Mouse (Mus musculus) limb, embryonic 11.5 days (tissue): ENCODE measurements at regions not wholly inside any gene's neighbourhood (a gene's known extent, or its start where the extent isn't known, plus 50 kb on each side); places are given as distances from the start of the nearest gene placed in this dataset.

Source experiments
- ATAC-seq: fragments of 200-750 bp; cut with Nextera tagmentation; 2 replicates; pipeline ENCODE4 v1.8.0; 2017; ENCODE audit warnings: low read depth; ENCODE audit not compliant: insufficient number of reproducible peaks, low FRiP score, low TSS enrichment
- DNase-seq: peaks from one replicate; pipeline ENCODE4 v3.0.0-alpha.2; 2015; ENCODE audit warnings: low spot score
- H3K27ac ChIP-seq: fragments of 300-500 bp; sonication (generic); replicated peaks from 2 replicates; pipeline ENCODE4 v1.5.1; 2014; ENCODE audit warnings: low read depth, mild to moderate bottlenecking, low read length
- H3K27me3 ChIP-seq: fragments of 300-500 bp; sonication (generic); 2 replicates; pipeline ENCODE4 v1.6.1; 2014; ENCODE audit warnings: mild to moderate bottlenecking, low read length, mixed read lengths; ENCODE audit not compliant: control insufficient read depth, insufficient read depth
- H3K36me3 ChIP-seq: fragments of 300-500 bp; sonication (generic); 2 replicates; pipeline ENCODE4 v1.6.1; 2014; ENCODE audit warnings: mild to moderate bottlenecking, low read length, moderate library complexity, mixed read lengths; ENCODE audit not compliant: control insufficient read depth, insufficient read depth
- H3K4me1 ChIP-seq: fragments of 300-500 bp; sonication (generic); 2 replicates; pipeline ENCODE4 v1.6.1; 2014; ENCODE audit warnings: low read length, mixed read lengths; ENCODE audit not compliant: control insufficient read depth, insufficient read depth
- H3K4me2 ChIP-seq: fragments of 300-500 bp; sonication (generic); 2 replicates; pipeline ENCODE4 v1.6.1; 2014; ENCODE audit warnings: low read depth, mild to moderate bottlenecking, moderate library complexity; ENCODE audit not compliant: severe bottlenecking
- H3K4me3 ChIP-seq: fragments of 300-500 bp; sonication (generic); 2 replicates; pipeline ENCODE4 v1.5.1; 2014; ENCODE audit warnings: low read depth, low read length
- H3K9ac ChIP-seq: fragments of 300-500 bp; sonication (generic); 2 replicates; pipeline ENCODE4 v1.6.1; 2014; ENCODE audit warnings: mild to moderate bottlenecking, low read length
- H3K9me3 ChIP-seq: fragments of 300-500 bp; sonication (generic); 2 replicates; pipeline ENCODE4 v1.6.1; 2016; ENCODE audit warnings: low read length; ENCODE audit not compliant: control insufficient read depth
- WGBS: fragments of 180-500 bp; shearing (Covaris S2); extraction: QIAGEN DNeasy Blood & Tissue Kit; methylation state at CpG from one replicate; pipeline ENCODE4 v1.1.7; 2014; 5-methylcytosine and 5-hydroxymethylcytosine counted together

DNA sequence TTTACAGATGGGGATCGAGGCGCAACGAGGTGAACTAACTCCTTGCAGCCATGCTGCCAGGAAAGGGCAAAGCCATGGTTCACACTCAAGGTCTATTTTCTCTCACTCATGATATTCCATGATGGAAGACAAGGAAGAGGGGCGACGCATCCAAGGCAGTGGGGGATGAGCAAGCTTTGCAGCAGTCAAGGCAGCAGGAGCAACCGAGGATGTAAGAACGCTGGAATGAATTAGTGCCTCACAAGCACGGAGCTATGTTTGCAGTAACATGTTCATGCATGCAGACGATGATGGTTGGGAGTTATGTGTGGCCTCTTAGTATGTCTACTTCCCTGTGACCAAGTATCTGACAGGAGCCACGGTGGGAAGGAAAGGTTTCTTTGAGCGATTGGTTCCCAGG, 156.8 kb upstream of the Agap1 start:
- Histone ChIP-seq H3K4me3 (no peak overlapping the region), H3K4me1 (no peaks in the 10 kb centered on the region), H3K4me2 (no peak overlapping the region), H3K27ac (no peak overlapping the region), H3K9me3 (no peaks in the 10 kb centered on the region), H3K36me3 (no peaks in the 10 kb centered on the region), H3K9ac (no peak overlapping the region), H3K27me3 (no peaks in the 10 kb centered on the region)
- 83% methylated on average over 11 of the region's 11 CpGs for WGBS
- no peak for ATAC-seq
- no peak for DNase-seq

DNA sequence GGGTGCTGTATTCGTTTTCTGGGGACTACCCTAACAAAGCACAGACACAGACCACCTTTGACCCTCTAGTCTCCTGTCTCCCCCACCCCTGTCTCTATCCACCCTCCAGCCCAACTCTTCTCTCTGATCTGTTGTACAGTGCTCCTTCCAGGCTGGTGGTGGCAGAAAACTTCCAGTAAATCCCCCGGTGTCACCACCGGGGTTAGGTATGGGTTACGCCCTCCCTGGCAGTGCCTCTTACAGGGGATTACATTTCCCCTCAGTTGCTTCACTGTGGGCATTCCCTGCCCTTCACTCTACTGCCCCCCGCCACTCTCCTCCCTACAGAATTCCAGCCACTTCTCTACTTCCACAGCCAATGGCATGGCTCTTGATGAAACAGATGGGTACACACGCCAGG, 153.5 kb upstream of the Agap1 start:
- no peak overlapping the region for H3K4me3 ChIP-seq
- H3K9me3 ChIP-seq, result no peaks in the 10 kb centered on the region; the same call in 1 of the 2 replicates
- no peaks in the 10 kb centered on the region for H3K27me3 ChIP-seq
- ATAC-seq, result no peak
- WGBS, result 93% methylated on average over 6 of the region's 6 CpGs
- no peak for DNase-seq
- no peak overlapping the region for H3K4me2 ChIP-seq
- H3K9ac ChIP-seq, result no peak overlapping the region
- H3K36me3 ChIP-seq, result no peaks in the 10 kb centered on the region
- H3K4me1 ChIP-seq, result no peaks in the 10 kb centered on the region
- H3K27ac ChIP-seq, result no peak overlapping the region

GRCm38 (mm10) chr1:89302368-89302951, 152.1 kb upstream of the Agap1 start:
- WGBS, result 69% methylated on average over 20 of the region's 20 CpGs
- H3K4me1 ChIP-seq, result no peaks in the 10 kb centered on the region
- ATAC-seq, result no peak
- H3K27me3 ChIP-seq, result no peaks in the 10 kb centered on the region
- H3K4me3 ChIP-seq, result no peak overlapping the region
- DNase-seq, result no peak
- no peaks in the 10 kb centered on the region; the same call in 1 of the 2 replicates for H3K9me3 ChIP-seq
- H3K27ac ChIP-seq, result no peak overlapping the region
- H3K9ac ChIP-seq, result no peak overlapping the region
- H3K4me2 ChIP-seq, result no peak overlapping the region
- no peaks in the 10 kb centered on the region for H3K36me3 ChIP-seq

DNA sequence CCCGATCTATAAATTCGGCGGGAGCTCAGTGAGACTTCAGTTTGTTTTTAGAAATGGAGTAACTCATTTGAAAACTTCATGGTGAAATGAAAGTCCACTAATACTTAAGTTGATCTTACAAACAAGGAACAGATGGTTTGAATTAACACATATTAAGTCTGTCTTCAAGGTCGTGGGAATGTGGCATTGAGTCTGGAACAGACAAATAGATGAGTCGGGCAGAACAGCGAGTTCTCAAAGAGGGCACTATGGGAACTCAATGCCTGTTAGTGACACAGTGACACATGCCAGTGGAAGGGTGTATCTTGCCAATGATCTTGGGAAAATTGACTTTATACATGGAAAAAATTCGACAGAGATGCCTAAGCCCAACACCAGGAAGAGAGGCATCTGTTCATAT, 149.4 kb upstream of the Agap1 start:
- H3K36me3 ChIP-seq, result no peaks in the 10 kb centered on the region
- H3K9ac ChIP-seq, result no peak overlapping the region
- no peaks in the 10 kb centered on the region for H3K4me1 ChIP-seq
- H3K4me2 ChIP-seq, result no peak overlapping the region
- no peak overlapping the region for H3K27ac ChIP-seq
- DNase-seq, result no peak
- no peak overlapping the region for H3K4me3 ChIP-seq
- WGBS, result 56% methylated on average over 7 of the region's 7 CpGs
- H3K9me3 ChIP-seq, result no peaks in the 10 kb centered on the region; the same call in 1 of the 2 replicates
- H3K27me3 ChIP-seq, result no peaks in the 10 kb centered on the region
- no peak for ATAC-seq

DNA sequence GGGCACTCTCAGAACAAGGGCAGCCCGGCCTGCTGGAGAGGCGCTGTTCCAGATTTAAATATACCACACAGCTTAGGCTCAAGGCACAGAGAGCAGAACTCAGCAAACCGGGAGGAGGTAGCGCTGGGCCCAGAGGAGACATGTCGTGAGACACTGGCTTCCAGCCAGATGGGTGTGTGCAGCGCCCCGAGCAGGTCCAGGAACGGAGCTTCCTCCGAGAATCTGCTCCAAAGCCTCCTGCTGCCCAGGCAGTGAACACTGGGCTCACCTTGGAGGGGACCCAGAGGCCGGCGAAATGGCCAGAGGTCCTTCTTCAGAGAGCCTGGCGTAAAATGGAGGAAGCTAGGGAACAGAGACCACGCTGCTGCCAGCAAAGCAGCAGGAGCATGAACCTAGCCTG, 145.8 kb upstream of the Agap1 start:
- Histone ChIP-seq H3K4me1 (no peaks in the 10 kb centered on the region), H3K9me3 (no peaks in the 10 kb centered on the region; the same call in 1 of the 2 replicates), H3K9ac (no peak overlapping the region), H3K4me3 (no peak overlapping the region), H3K36me3 (no peaks in the 10 kb centered on the region), H3K4me2 (no peak overlapping the region), H3K27ac (no peak overlapping the region), H3K27me3 (no peaks in the 10 kb centered on the region)
- WGBS, result 70% methylated on average over 13 of the region's 13 CpGs
- no peak for ATAC-seq
- DNase-seq, result no peak

DNA sequence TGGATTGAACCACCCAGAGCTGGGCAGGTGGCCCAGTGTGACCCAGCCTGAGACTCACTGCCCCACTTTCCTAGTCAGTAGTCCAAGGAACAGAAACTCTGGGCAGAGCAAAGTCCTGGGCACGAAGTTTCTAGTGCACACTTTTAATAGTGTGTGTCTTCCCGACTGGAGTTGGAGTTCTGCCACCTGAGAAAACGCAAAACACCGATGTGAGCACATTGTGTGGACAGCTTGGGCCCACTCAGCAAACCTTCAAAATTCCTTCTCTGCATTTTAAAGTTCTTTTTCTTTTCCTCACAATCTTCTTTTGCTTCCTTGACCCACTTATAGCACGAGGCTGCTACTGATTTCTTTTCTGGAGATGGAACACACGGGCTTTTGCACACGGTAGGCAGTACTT, 141.5 kb upstream of the Agap1 start:
- Histone ChIP-seq H3K4me3 (no peak overlapping the region), H3K36me3 (no peaks in the 10 kb centered on the region), H3K9me3 (no peaks in the 10 kb centered on the region), H3K4me1 (no peaks in the 10 kb centered on the region), H3K27me3 (no peaks in the 10 kb centered on the region), H3K4me2 (no peak overlapping the region), H3K9ac (no peak overlapping the region), H3K27ac (no peak overlapping the region)
- ATAC-seq, result no peak
- DNase-seq, result no peak
- 88% methylated on average over 7 of the region's 7 CpGs for WGBS

GRCm38 (mm10) chr1:89317897-89318296, 136.7 kb upstream of the Agap1 start:
- DNase-seq (no peak), ATAC-seq (no peak)
- Histone ChIP-seq H3K4me3 (no peak overlapping the region), H3K36me3 (no peaks in the 10 kb centered on the region), H3K9me3 (no peaks in the 10 kb centered on the region), H3K4me1 (no peaks in the 10 kb centered on the region), H3K4me2 (no peak overlapping the region), H3K27ac (no peak overlapping the region), H3K27me3 (no peaks in the 10 kb centered on the region), H3K9ac (no peak overlapping the region)
- 93% methylated on average over 4 of the region's 4 CpGs for WGBS

GRCm38 (mm10) chr1:89318663-89319062, 135.9 kb upstream of the Agap1 start:
- H3K27me3 ChIP-seq, result no peaks in the 10 kb centered on the region
- H3K4me3 ChIP-seq, result no peak overlapping the region
- no peak overlapping the region for H3K9ac ChIP-seq
- H3K9me3 ChIP-seq, result no peaks in the 10 kb centered on the region
- ATAC-seq, result no peak
- DNase-seq, result no peak
- WGBS, result 73% methylated on average over 4 of the region's 4 CpGs
- no peak overlapping the region for H3K27ac ChIP-seq
- no peaks in the 10 kb centered on the region for H3K4me1 ChIP-seq
- no peaks in the 10 kb centered on the region for H3K36me3 ChIP-seq
- no peak overlapping the region for H3K4me2 ChIP-seq

DNA sequence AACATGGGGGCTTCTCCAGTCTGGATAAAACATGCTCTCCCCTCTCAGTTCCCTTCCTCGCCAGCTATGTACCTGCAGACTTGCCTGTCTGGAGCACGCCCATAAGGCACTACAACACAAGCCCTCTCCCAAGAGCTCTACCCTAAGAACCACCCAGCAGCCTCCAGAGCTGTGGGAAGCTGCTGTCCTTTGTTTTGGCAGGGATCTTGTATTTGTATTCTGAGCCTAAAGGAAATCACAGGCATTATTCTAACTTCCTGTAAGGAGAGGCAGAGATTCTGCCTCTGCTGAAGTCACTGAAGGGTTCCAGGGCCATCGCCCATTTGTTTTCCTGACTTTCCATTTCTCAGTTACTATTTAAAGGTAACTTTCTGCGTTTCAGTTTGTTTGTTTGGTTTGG, 132.0 kb upstream of the Agap1 start:
- DNase-seq (no peak), ATAC-seq (no peak)
- Histone ChIP-seq H3K27me3 (no peaks in the 10 kb centered on the region), H3K4me3 (no peak overlapping the region), H3K27ac (no peak overlapping the region), H3K4me1 (no peaks in the 10 kb centered on the region), H3K4me2 (no peak overlapping the region), H3K36me3 (no peaks in the 10 kb centered on the region), H3K9ac (no peak overlapping the region), H3K9me3 (no peaks in the 10 kb centered on the region)
- 69% methylated on average over 4 of the region's 4 CpGs for WGBS
